Mouse (Mus musculus): ENCODE data around the gene Coch.
"Not testable (repeated sequence)": the region's sequence is repeated elsewhere in the genome, so short reads cannot be mapped to it uniquely, and the experiment has no call there.

Coch gene

DNA sequence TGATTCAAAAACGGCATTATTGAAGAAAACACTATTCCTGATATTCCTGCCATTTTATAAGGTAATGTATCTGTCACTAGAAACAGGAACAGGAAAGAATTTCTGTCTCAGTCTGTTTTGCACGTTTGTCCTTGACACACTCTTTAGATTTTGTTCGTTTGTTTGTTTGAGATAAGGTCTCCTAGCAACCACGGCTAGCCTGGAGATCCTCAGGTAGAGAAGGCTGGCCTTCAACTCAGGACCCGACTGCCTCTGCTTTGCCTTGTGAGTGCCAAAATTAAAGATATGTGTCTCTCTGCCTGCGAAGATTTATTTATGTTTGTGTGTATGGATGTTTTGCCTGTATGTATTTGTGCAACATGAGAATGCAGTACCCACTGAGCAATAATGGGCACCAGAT, 48.7 kb downstream of the Coch start:
- DNase-seq (ENCODE audit: low read depth), result no peak

- DNase-seq (ENCODE audit: low read depth), result not testable (repeated sequence)
Observed at GRCm38 (mm10) chr12:51649401-51649800, 56.3 kb downstream of the Coch start.
